Mouse (Mus musculus): ENCODE data around the gene Rin1.

DNA sequence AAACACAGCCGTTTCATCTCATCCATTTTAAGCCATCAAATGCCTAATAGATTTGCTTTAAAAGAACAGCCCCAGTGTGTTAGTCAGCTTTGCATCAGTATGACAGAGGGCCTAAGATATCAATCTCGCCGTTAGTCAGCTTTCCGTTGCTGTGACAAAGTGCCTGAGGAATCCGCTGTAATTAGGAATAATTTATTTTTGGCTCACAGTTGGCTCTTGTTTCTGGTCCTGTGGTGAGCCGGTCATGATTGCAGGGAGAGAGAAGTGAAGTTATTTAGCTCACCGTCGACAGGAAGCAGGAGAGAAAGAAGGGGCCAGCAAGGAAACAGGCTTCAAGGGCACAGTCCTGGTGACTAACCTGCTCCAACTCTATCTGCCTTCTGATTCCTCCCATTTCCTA lies 37.1 kb upstream of the Rin1 start:
- no peak for TF ChIP-seq POLR2A (IDR thresholded peaks at IDR 0.05; ENCODE audit: borderline replicate concordance, low read depth, low read length)
- TF ChIP-seq CTCF (IDR thresholded peaks at IDR 0.05; ENCODE audit: low read depth, low read length): no peak
